Mouse (Mus musculus): ENCODE measurements around the gene Sdccag8.

GRCm38 (mm10) chr1:176996630-176997201 is 182.3 kb downstream of the Sdccag8 start:
- TF ChIP-seq POLR2A (IDR thresholded peaks at IDR 0.05; ENCODE audit: borderline replicate concordance, insufficient read depth, low read length) (no peak), CTCF (IDR thresholded peaks at IDR 0.05; ENCODE audit: borderline replicate concordance, insufficient read depth, low read depth, low read length) (no peak)

All from cerebellum, adult 2 months (tissue).